Mouse (Mus musculus) heart, adult 2 months (tissue): Measurements from ENCODE around the gene Vangl1. TPM values are rescaled to one million over a fixed set of nuclear protein-coding genes. Genes with fewer than 3 reads are reported as not detected.
"Not testable (repeated sequence)": the region's sequence is repeated elsewhere in the genome, so short reads cannot be mapped to it uniquely, and the experiment has no call there.

ENCODE experiments used
- DNase-seq, 2 experiments: peaks; one replicate each; pipeline ENCODE4 v3.0.0; 2021
- H3K27ac ChIP-seq: fragments of 200-600 bp; 2 replicates; pipeline ENCODE4 v1.8.1; 2022
- H3K27me3 ChIP-seq: fragments of 200-500 bp; 2 replicates; pipeline ENCODE4 v1.6.1; 2012; ENCODE audit warnings: mild to moderate bottlenecking, low read length, inconsistent platforms, mixed read lengths; ENCODE audit not compliant: control insufficient read depth, insufficient read depth
- H3K36me3 ChIP-seq: fragments of 200-500 bp; 2 replicates; pipeline ENCODE4 v1.6.1; 2012; ENCODE audit warnings: low read length, inconsistent platforms; ENCODE audit not compliant: control insufficient read depth, insufficient read depth
- H3K4me1 ChIP-seq: fragments of 200-500 bp; 2 replicates; pipeline ENCODE4 v1.6.1; 2011; ENCODE audit warnings: low read length; ENCODE audit not compliant: control insufficient read depth, insufficient read depth
- H3K4me3 ChIP-seq: fragments of 200-600 bp; 2 replicates; pipeline ENCODE4 v1.8.1; 2022
- H3K79me2 ChIP-seq: fragments of 200-500 bp; replicated peaks from 2 replicates; pipeline ENCODE4 v1.6.1; 2012; ENCODE audit warnings: mild to moderate bottlenecking, inconsistent platforms, low read length, moderate library complexity, mixed read lengths; ENCODE audit not compliant: control insufficient read depth, insufficient read depth
- H3K9ac ChIP-seq: fragments of 200-500 bp; 2 replicates; pipeline ENCODE4 v1.6.1; 2012; ENCODE audit warnings: low read depth, mild to moderate bottlenecking, control low read depth, inconsistent platforms, low read length, mixed read lengths
- CTCF ChIP-seq: fragments of 200-600 bp; IDR thresholded peaks from 2 replicates; pipeline ENCODE4 v1.8.1; 2022; ENCODE audit warnings: antibody characterized with exemption, mild to moderate bottlenecking, moderate library complexity
- EP300 ChIP-seq: fragments of 200-500 bp; IDR thresholded peaks from 2 replicates; pipeline ENCODE4 v1.6.1; 2011; ENCODE audit warnings: low read depth, low read length, control low read depth; ENCODE audit not compliant: insufficient read depth
- POLR2A ChIP-seq: fragments of 200-500 bp; IDR thresholded peaks from 2 replicates; pipeline ENCODE4 v1.6.1; 2011; ENCODE audit warnings: mild to moderate bottlenecking, low read depth, low read length, control low read depth; ENCODE audit not compliant: insufficient read depth
- WGBS: fragments of 180-500 bp; shearing (Covaris S2); methylation state at CpG from one replicate; pipeline ENCODE4 v1.1.7; 2018; 5-methylcytosine and 5-hydroxymethylcytosine counted together
- intact Hi-C: fragments of 180-260 bp; cut with DNase I; formaldehyde crosslinking; loops from one replicate; pipeline ENCODE4 v1.15.1; 2025
- polyA plus RNA-seq: library from polyadenylated mRNA; depleted of rRNA; stranded (reverse); fragments of >200 nt; gene quantifications from 2 replicates; pipeline ENCODE4 v1.2.3, GENCODE M21; 2012
- total RNA-seq, 2 experiments: library from RNA; stranded (reverse); gene quantifications; 2 replicates each; pipeline ENCODE4 v1.2.3; 2021

Gene Vangl1
- total and polyA plus RNA-seq, 3 experiments: 9.7 to 15.9 (median 10.6) TPM

GRCm38 (mm10) chr3:102165536-102166286 lies 38.8 kb downstream of the Vangl1 start:
- no peaks in the 10 kb centered on the region for H3K79me2 ChIP-seq
- H3K27ac ChIP-seq: no peak overlapping the region
- H3K36me3 ChIP-seq: no peaks in the 10 kb centered on the region
- no peak overlapping the region for H3K4me3 ChIP-seq
- intact Hi-C loops: no loop called here
- WGBS: 70% methylated on average over 21 of the region's 21 CpGs
- DNase-seq: peak in 1 of 2 experiments; percentile 22
- TF ChIP-seq CTCF: no peak
- no peak for TF ChIP-seq EP300
- no peak for TF ChIP-seq POLR2A
- H3K27me3 ChIP-seq: no peaks in the 10 kb centered on the region
- H3K4me1 ChIP-seq: peaks cover 5% of the 10 kb centered on the region
- no peak overlapping the region for H3K9ac ChIP-seq

DNA sequence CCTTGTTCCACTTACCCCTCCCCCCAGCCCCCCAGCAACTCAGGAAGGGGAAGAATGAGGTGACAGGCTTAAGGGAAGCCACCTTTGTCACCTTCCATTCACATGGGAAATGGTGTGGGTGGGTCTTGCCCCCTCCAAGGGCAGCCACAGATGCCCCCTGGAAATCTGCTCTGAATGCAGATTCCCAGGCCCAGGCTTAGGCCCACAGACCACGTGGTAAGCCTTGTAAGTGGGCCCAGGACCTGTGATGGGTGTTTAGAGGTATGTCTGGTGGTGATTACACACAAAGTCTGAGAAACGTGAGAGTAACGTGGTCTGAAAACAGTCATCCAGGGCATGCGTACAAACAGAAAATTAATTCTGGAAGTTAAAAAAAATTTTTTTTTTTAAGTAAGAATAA lies 39.6 kb downstream of the Vangl1 start:
- H3K9ac ChIP-seq: no peak overlapping the region

GRCm38 (mm10) chr3:102163861-102164260 lies 40.6 kb downstream of the Vangl1 start:
- H3K4me3 ChIP-seq, H3K27me3 ChIP-seq, H3K9ac ChIP-seq, H3K79me2 ChIP-seq, H3K27ac ChIP-seq, H3K4me1 ChIP-seq, H3K36me3 ChIP-seq, intact Hi-C loops, DNase-seq: not testable (repeated sequence)
- WGBS: 90% methylated on average over 1 of the region's 1 CpGs

More for the DNA sequence above, 39.6 kb downstream of the Vangl1 start:
- intact Hi-C loops: no loop called here
- no peaks in the 10 kb centered on the region for H3K36me3 ChIP-seq
- H3K79me2 ChIP-seq: no peaks in the 10 kb centered on the region
- 77% methylated on average over 4 of the region's 4 CpGs for WGBS
- no peak for DNase-seq
- no peak overlapping the region for H3K4me3 ChIP-seq
- no peak for TF ChIP-seq POLR2A
- TF ChIP-seq CTCF: no peak
- TF ChIP-seq EP300: no peak
- H3K27ac ChIP-seq: no peak overlapping the region
- no peaks in the 10 kb centered on the region for H3K27me3 ChIP-seq
- H3K4me1 ChIP-seq: peaks cover 5% of the 10 kb centered on the region

GRCm38 (mm10) chr3:102159423-102160325 lies 44.8 kb downstream of the Vangl1 start:
- intact Hi-C loops: no loop called here
- Histone ChIP-seq H3K4me3 (no peak overlapping the region), H3K4me1 (peaks cover 1% of the 10 kb centered on the region; the same call in 1 of the 2 replicates), H3K9ac (no peak overlapping the region), H3K27me3 (no peaks in the 10 kb centered on the region), H3K27ac (no peak overlapping the region), H3K79me2 (no peaks in the 10 kb centered on the region), H3K36me3 (no peaks in the 10 kb centered on the region)
- 59% methylated on average over 14 of the region's 14 CpGs for WGBS
- no peak for TF ChIP-seq CTCF
- TF ChIP-seq POLR2A: no peak
- TF ChIP-seq EP300: no peak
- peak in 1 of 2 experiments; percentile 42 for DNase-seq

GRCm38 (mm10) chr3:102158759-102159422 lies 45.6 kb downstream of the Vangl1 start:
- Histone ChIP-seq H3K36me3 (no peaks in the 10 kb centered on the region), H3K4me3 (no peak overlapping the region), H3K4me1 (peaks cover 1% of the 10 kb centered on the region; the same call in 1 of the 2 replicates), H3K27me3 (no peaks in the 10 kb centered on the region), H3K27ac (no peak overlapping the region), H3K79me2 (no peaks in the 10 kb centered on the region), H3K9ac (no peak overlapping the region)
- no peak for DNase-seq
- intact Hi-C loops: no loop called here
- WGBS: 71% methylated on average over 14 of the region's 14 CpGs
- no peak for TF ChIP-seq EP300

GRCm38 (mm10) chr3:102157652-102158051 lies 46.8 kb downstream of the Vangl1 start:
- no peak for TF ChIP-seq CTCF
- TF ChIP-seq POLR2A: no peak
- no peak for TF ChIP-seq EP300
- Histone ChIP-seq H3K36me3 (no peaks in the 10 kb centered on the region), H3K79me2 (no peaks in the 10 kb centered on the region), H3K4me3 (no peak overlapping the region), H3K27me3 (no peaks in the 10 kb centered on the region), H3K27ac (no peak overlapping the region), H3K4me1 (peaks cover 1% of the 10 kb centered on the region; the same call in 1 of the 2 replicates), H3K9ac (no peak overlapping the region)
- WGBS: 69% methylated on average over 6 of the region's 6 CpGs
- DNase-seq: no peak
- intact Hi-C loops: no loop called here
